Mouse (Mus musculus) heart, embryonic 14.5 days (tissue): ENCODE results near the gene Atp9a. TPM values are rescaled to one million over a fixed set of nuclear protein-coding genes. Genes with fewer than 3 reads are reported as not detected.

Source experiments
- ATAC-seq: fragments of 200-750 bp; cut with Nextera tagmentation; 2 replicates; pipeline ENCODE4 v1.8.0; 2017; ENCODE audit warnings: low read depth, moderate TSS enrichment; ENCODE audit not compliant: insufficient number of reproducible peaks, insufficient read depth, low FRiP score
- H3K27ac ChIP-seq, 2 experiments: fragments of 200-500 bp in 1 of 2; fragments of 300-500 bp in 1 of 2; sonication (generic) in 1 of 2; replicated peaks in 1 of 2; 2 replicates each; pipeline ENCODE4 v1.5.1; 2012 to 2014; ENCODE audit warnings: low read depth in 2 of 2, low read length in 2 of 2, control low read depth in 1 of 2, mild to moderate bottlenecking in 1 of 2, mixed read lengths in 1 of 2; ENCODE audit not compliant: control insufficient read depth in 1 of 2, insufficient read depth in 1 of 2
- H3K27me3 ChIP-seq: fragments of 300-500 bp; sonication (generic); 2 replicates; pipeline ENCODE4 v1.6.1; 2014; ENCODE audit warnings: mild to moderate bottlenecking, low read length, control low read depth; ENCODE audit not compliant: control insufficient read depth, insufficient read depth
- H3K36me3 ChIP-seq: fragments of 300-500 bp; sonication (generic); 2 replicates; pipeline ENCODE4 v1.6.1; 2014; ENCODE audit warnings: mild to moderate bottlenecking, control low read depth, low read length, mixed read lengths; ENCODE audit not compliant: control insufficient read depth, insufficient read depth
- H3K4me1 ChIP-seq, 2 experiments: fragments of 200-500 bp in 1 of 2; fragments of 300-500 bp in 1 of 2; sonication (generic) in 1 of 2; 2 replicates each; pipeline ENCODE4 v1.6.1; 2012 to 2014; ENCODE audit warnings: low read length in 2 of 2, control low read depth in 1 of 2, mixed read lengths in 1 of 2; ENCODE audit not compliant: control insufficient read depth in 2 of 2, insufficient read depth in 2 of 2
- H3K4me2 ChIP-seq: fragments of 300-500 bp; sonication (generic); 2 replicates; pipeline ENCODE4 v1.6.1; 2014; ENCODE audit warnings: mild to moderate bottlenecking, low read length
- H3K4me3 ChIP-seq, 2 experiments: fragments of 200-500 bp in 1 of 2; fragments of 300-500 bp in 1 of 2; sonication (generic) in 1 of 2; 2 replicates each; pipeline ENCODE4 v1.5.1; 2012 to 2014; ENCODE audit warnings: low read length in 2 of 2, mild to moderate bottlenecking in 2 of 2, control low read depth in 1 of 2, low read depth in 1 of 2, moderate library complexity in 1 of 2; ENCODE audit not compliant: control insufficient read depth in 1 of 2, insufficient read depth in 1 of 2
- H3K9ac ChIP-seq: fragments of 300-500 bp; sonication (generic); 2 replicates; pipeline ENCODE4 v1.6.1; 2014; ENCODE audit warnings: mild to moderate bottlenecking, low read length
- H3K9me3 ChIP-seq: fragments of 300-500 bp; sonication (generic); 2 replicates; pipeline ENCODE4 v1.6.1; 2016; ENCODE audit warnings: low read length, control low read depth; ENCODE audit not compliant: control insufficient read depth
- whole genome bisulfite sequencing: fragments of 180-500 bp; shearing (Covaris S2); extraction: QIAGEN DNeasy Blood & Tissue Kit; methylation state at CpG from one replicate; pipeline ENCODE4 v1.1.7; 2014; 5-methylcytosine and 5-hydroxymethylcytosine counted together
- polyA plus RNA-seq: library from polyadenylated mRNA; unstranded; fragments of >200 nt; fragmentation: Nextera tagmentation; extraction: Ambion mirVana; gene quantifications from 2 replicates; pipeline ENCODE4 v1.2.1, GENCODE M21; 2014

Gene Atp9a
- polyA plus RNA-seq, 1 experiment from 2014 or later: 12.9 TPM

DNA sequence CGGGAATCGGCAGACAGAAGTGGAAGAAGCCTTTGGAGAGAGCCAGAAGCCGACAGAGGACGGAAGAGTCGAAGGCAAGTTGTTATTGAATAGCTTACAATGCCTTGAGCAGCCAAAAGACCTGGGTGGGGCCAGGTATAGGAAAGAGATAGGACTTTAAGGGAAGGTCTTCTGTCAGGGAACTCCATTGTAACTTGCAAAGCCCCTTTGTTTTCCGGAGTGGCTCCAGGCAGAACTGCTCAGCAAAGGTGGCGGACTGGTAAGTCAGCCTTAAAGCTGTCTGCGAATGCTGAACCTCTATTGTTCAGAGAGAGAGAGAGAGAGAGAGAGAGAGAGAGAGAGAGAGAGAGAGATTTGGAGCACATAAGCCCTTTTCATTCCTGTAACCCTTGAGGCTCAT is 27.1 kb upstream of the Atp9a start:
- 74% methylated on average over 8 of the region's 8 CpGs for WGBS
- H3K4me1 ChIP-seq: peaks cover 0 to 11% of the 10 kb centered on the region in 2 experiments; a peak in 3 of 4 replicates
- H3K4me2 ChIP-seq: no peak overlapping the region
- H3K27ac ChIP-seq: no peak overlapping the region
- no peak overlapping the region for H3K9ac ChIP-seq
- peaks cover 49% of the 10 kb centered on the region for H3K27me3 ChIP-seq
- no peak for ATAC-seq
- H3K36me3 ChIP-seq: no peaks in the 10 kb centered on the region
- no peak overlapping the region for H3K4me3 ChIP-seq
- no peaks in the 10 kb centered on the region for H3K9me3 ChIP-seq

DNA sequence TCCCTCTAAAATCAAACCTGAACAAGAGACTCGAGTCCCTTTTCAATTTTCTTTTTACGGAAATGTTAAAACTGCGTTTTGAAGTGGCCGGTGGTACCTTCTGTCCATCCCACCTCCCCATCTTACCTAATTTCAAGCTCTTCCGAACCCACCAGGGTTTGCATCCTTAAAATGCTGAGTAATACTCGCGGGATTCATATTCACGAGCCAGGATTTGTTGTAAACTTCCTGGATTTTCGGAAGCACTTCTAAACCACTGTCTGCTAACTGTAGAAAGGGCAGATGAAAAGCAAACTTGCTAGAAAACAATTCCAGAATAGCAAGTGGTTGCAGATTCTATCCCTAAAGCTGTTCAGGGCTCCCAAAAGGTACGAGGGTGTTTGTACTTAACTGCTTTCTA is 25.4 kb upstream of the Atp9a start, which contains the start of gene Sall4:
TSS of gene Sall4 (minus strand) at position 362 of the 400 bp plus-strand sequence.
- H3K27ac ChIP-seq: peak within 1 kb of the TSS; percentile 43 to 68; a peak in 3 of 4 replicates
- H3K36me3 ChIP-seq: no peaks in the 10 kb centered on the region
- ATAC-seq: no peak
- peak within 1 kb of the TSS; percentile 67 to 70 for H3K4me3 ChIP-seq
- peak within 1 kb of the TSS; percentile 95 for H3K4me2 ChIP-seq
- H3K9ac ChIP-seq: peak within 1 kb of the TSS; percentile 80
- H3K27me3 ChIP-seq: peaks cover 62% of the 10 kb centered on the region
- H3K9me3 ChIP-seq: no peaks in the 10 kb centered on the region
- H3K4me1 ChIP-seq: peaks cover 0 to 11% of the 10 kb centered on the region in 2 experiments; a peak in 3 of 4 replicates
- 8% methylated on average over 10 of the region's 10 CpGs for WGBS

DNA sequence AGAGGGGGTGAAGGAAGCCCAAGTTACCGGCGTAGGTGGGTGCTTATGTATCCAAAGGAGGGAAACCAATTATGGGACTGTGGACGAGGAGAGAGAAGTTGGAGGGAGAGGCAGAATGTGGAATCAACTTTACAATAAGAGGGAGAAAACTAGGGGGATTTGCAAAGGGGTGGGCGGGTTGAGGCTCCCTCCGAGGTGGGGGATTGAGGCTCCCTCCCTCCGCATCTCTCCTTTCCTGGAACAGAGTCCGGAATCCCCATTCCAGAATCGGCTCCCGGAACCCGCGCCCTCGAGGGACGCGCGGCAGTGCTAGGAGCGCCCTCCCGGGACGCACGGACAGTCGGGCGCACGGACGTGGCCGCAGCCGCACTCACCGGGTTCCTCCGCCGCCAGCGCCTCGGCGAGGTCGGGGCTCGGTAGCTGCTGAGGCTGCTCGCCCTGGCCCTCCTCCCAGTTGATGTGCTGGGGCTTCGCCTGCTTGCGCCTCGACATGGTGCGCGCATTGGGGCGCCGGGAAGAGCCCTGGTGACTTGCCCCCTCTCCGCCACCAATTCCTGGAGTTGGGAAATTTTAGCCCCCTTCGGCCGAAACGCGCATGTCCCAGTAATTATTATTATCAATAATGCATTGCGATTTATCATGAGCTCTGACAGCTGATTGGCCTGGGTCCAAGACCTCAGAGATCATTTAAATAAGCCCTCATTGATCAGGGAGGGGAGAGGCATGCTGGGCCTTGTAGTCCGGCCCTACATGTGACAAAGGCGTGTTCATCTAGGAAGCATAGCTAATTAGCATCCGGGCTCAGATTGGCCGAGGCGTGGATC is 24.5 kb upstream of the Atp9a start:
- peaks cover 68% of the 10 kb centered on the region for H3K27me3 ChIP-seq
- no peaks in the 10 kb centered on the region for H3K9me3 ChIP-seq
- H3K4me3 ChIP-seq: peak overlapping the region; percentile 67 to 70
- WGBS: under 1% methylated on average over 45 of the region's 52 CpGs
- H3K4me1 ChIP-seq: peaks cover 3 to 15% of the 10 kb centered on the region in 2 experiments; a peak in 3 of 4 replicates
- peak overlapping the region; percentile 95 for H3K4me2 ChIP-seq
- H3K36me3 ChIP-seq: no peaks in the 10 kb centered on the region
- H3K27ac ChIP-seq: peak overlapping the region; percentile 49 to 68; a peak in 3 of 4 replicates
- ATAC-seq: no peak
- peak overlapping the region; percentile 80 for H3K9ac ChIP-seq

DNA sequence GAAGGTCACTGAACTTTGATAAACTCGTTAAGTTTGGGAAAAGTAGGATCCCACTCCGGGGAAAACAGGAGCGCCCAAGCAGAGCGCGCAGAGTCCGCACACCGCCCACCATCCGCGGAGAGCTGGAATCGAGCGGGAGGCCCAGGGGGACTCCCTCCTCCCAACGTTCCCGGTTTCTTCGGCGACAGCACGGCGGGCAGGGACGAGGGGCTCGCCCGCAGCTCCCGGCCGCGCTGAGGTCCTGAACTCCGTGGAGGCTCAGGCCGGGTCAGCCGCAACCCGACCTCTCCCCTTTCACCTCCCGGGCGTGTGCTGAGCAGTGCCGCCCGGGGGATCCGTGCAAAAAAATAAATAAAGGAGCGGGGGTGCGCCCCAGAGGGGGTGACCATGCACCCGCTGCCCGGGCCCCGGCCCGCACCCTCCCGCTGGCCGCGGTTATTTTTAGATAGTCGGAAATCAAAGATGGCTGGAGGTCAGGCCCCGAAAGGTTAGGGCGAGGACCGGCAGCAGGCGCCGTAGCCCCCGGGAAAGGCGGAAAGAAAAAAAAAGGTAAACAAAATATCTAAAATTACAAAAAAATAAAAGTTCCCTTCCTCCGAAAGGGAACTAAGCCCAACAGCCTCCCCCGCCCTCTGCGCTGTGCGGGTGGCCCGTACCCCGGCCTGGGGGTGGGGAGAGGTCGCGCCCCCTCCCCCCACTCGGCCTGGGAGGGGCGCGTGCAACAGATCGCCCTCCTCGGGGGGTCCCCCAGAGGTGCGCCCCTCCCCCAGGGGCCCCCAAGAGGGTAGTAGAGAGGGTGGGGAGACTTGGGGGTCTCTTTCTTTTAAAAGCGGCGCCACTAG is 23.7 kb upstream of the Atp9a start:
- H3K4me1 ChIP-seq: peaks cover 3 to 15% of the 10 kb centered on the region in 2 experiments; a peak in 3 of 4 replicates
- H3K36me3 ChIP-seq: no peaks in the 10 kb centered on the region
- H3K9me3 ChIP-seq: no peaks in the 10 kb centered on the region
- H3K4me3 ChIP-seq: peak overlapping the region; percentile 67 to 70
- H3K27me3 ChIP-seq: peaks cover 69% of the 10 kb centered on the region
- H3K9ac ChIP-seq: peak overlapping the region; percentile 80
- H3K4me2 ChIP-seq: peak overlapping the region; percentile 95
- no peak for ATAC-seq
- under 1% methylated on average over 65 of the region's 65 CpGs for WGBS
- peak overlapping the region; percentile 49 to 68 for H3K27ac ChIP-seq

DNA sequence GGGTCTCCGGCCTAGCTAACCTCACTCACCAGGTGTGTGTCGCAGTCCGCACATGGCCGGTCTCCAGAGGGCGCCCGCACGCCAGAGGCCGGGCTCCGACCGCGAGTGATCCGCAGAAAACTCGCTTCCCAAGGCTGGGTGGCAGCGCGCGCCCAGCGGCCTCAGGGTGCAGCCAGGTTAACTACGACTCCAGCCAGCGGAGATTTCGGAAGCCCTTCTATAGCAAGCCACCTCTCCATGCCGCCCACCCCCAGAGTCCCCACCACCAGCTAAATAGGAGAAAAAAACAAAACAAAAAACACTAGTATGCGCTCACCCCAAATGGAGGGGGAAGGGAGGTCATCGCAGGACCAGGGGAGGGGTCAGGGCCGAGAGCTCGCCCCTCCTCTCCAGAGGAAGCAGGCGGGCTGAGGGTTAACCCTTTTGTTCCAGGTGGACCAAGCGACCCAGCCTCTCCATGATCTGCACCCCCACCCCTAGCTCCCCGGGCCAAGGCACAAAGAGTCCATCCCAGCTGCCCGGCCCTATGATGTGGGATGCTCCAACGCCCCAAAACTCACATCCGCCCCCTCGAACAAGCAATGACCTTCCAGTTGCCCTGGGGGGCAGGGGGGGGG is 23.0 kb upstream of the Atp9a start:
- H3K4me2 ChIP-seq: peak overlapping the region; percentile 95
- H3K27ac ChIP-seq: peak overlapping the region; percentile 34 to 68
- H3K9me3 ChIP-seq: no peaks in the 10 kb centered on the region
- peaks cover 69% of the 10 kb centered on the region for H3K27me3 ChIP-seq
- H3K36me3 ChIP-seq: no peaks in the 10 kb centered on the region
- WGBS: under 1% methylated on average over 32 of the region's 32 CpGs
- ATAC-seq: peak; percentile 37; the same call in 1 of the 2 replicates
- H3K4me1 ChIP-seq: peaks cover 3 to 15% of the 10 kb centered on the region in 2 experiments; a peak in 3 of 4 replicates
- peak overlapping the region; percentile 67 to 70 for H3K4me3 ChIP-seq
- peak overlapping the region; percentile 80 for H3K9ac ChIP-seq

DNA sequence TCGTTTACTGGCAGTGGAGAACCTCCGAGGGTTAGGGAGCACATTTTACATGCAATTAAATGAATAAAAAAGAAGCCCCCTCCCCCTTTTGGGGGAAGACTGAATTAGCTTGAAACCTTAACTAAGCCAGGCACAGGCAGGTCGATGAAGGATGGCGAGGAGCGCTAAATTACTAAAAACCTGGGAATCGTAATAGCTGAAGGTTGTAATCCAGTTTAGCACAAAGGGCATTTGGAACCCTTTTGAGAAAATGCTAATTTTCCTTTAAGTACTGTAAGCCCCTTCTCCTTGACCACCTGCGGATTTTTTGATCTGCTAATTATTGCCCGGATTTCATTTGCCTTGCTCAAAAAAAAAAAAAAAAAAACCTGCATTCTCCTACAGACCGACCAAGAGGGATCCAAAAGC is 22.3 kb upstream of the Atp9a start:
- H3K4me1 ChIP-seq: peaks cover 3 to 15% of the 10 kb centered on the region in 2 experiments; a peak in 3 of 4 replicates
- no peak for ATAC-seq
- H3K27ac ChIP-seq: no peak overlapping the region
- no peak overlapping the region for H3K4me2 ChIP-seq
- no peak overlapping the region for H3K4me3 ChIP-seq
- no peaks in the 10 kb centered on the region for H3K9me3 ChIP-seq
- H3K9ac ChIP-seq: no peak overlapping the region
- WGBS: 32% methylated on average over 9 of the region's 9 CpGs
- no peaks in the 10 kb centered on the region for H3K36me3 ChIP-seq
- H3K27me3 ChIP-seq: peaks cover 69% of the 10 kb centered on the region

DNA sequence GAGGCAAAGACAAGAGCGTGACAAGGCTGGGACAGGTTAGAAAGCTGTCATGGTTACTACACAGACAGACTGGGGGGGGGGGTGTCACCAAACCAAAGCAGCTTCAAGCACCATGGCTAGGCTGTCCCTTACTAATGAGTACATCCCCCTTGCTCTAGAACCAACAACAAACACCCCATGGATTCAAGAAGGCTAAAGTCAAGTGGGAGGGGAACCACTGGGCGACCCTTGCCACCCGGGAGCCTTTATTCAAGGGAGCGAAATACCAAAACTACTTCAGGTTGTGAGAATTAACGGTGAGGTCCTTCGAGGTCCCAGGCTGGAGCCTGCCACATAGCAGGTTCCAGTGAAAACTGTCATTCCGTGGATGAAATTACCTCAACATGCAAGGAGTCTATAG is 21.6 kb upstream of the Atp9a start:
- no peaks in the 10 kb centered on the region for H3K36me3 ChIP-seq
- 31% methylated on average over 7 of the region's 7 CpGs for WGBS
- H3K9me3 ChIP-seq: no peaks in the 10 kb centered on the region
- no peak for ATAC-seq
- H3K9ac ChIP-seq: no peak overlapping the region
- peaks cover 64% of the 10 kb centered on the region for H3K27me3 ChIP-seq
- no peak overlapping the region for H3K27ac ChIP-seq
- no peak overlapping the region for H3K4me2 ChIP-seq
- H3K4me3 ChIP-seq: no peak overlapping the region
- peaks cover 3 to 15% of the 10 kb centered on the region in 2 experiments; a peak in 3 of 4 replicates for H3K4me1 ChIP-seq
